Comparison of ENCODE assay signal across 7 mouse cellular contexts in genomic region chr9:40685801-40686420, GRCm38 (mm10). TPM values are rescaled to one million over a fixed set of nuclear protein-coding genes. Genes with fewer than 3 reads are reported as not detected.
DNase-seq lines count a peak whose midpoint lies in the region; ATAC-seq and TF ChIP-seq lines count a peak whose summit lies in the region.

Gene Clmp (plus strand): TSS chr9:40685962.

- H3K4me3 ChIP-seq in spleen, adult 2 months (ENCODE audit: extremely low read depth, insufficient read depth, insufficient read length) = peak within 1 kb of the TSS; percentile 38; the same call in 1 of the 2 replicates
- H3K4me3 ChIP-seq in forebrain, embryonic 13.5 days = peak within 1 kb of the TSS; percentile 73
- H3K4me3 ChIP-seq in hindbrain, postnatal 0 days (ENCODE audit: low read length) = peak within 1 kb of the TSS; percentile 58
- H3K4me3 ChIP-seq in liver, embryonic 12.5 days = peak within 1 kb of the TSS; percentile 53

- DNase-seq in spleen, adult 2 months (ENCODE audit: low read depth in 1 of 2, low spot score in 2 of 2) = no peak
- no peak for DNase-seq in spleen, postnatal 36 days (ENCODE audit: low spot score in 2 of 2)
- peak; percentile 65 for DNase-seq in cerebellum, adult 11-12 months
- peak; percentile 70 for DNase-seq in hindbrain, postnatal 0 days (ENCODE audit: low spot score)
- DNase-seq in right cerebral cortex, postnatal 14 days = peak; percentile 43

- no peaks in the 10 kb centered on the region for H3K9me3 ChIP-seq in forebrain, embryonic 13.5 days (replicated peaks)
- no peaks in the 10 kb centered on the region for H3K9me3 ChIP-seq in hindbrain, postnatal 0 days (ENCODE audit: low read length)
- no peaks in the 10 kb centered on the region for H3K9me3 ChIP-seq in liver, embryonic 12.5 days (replicated peaks)

- H3K27me3 ChIP-seq in spleen, adult 2 months (ENCODE audit: control insufficient read depth, insufficient read depth, low read length) = peaks cover 5% of the 10 kb centered on the region
- 0 out of 2 replicates have a peak, but pooled peaks cover 11% of the 10 kb centered on the region for H3K27me3 ChIP-seq in forebrain, embryonic 13.5 days
- no peaks in the 10 kb centered on the region for H3K27me3 ChIP-seq in hindbrain, postnatal 0 days (ENCODE audit: insufficient read depth, low read length)
- peaks cover 48% of the 10 kb centered on the region for H3K27me3 ChIP-seq in liver, embryonic 12.5 days (replicated peaks)

- H3K4me1 ChIP-seq in spleen, adult 2 months (ENCODE audit: control insufficient read depth, insufficient read depth, insufficient read length) = no peaks in the 10 kb centered on the region
- peaks cover 31% of the 10 kb centered on the region for H3K4me1 ChIP-seq in forebrain, embryonic 13.5 days
- 0 out of 2 replicates have a peak, but pooled peaks cover 7% of the 10 kb centered on the region for H3K4me1 ChIP-seq in hindbrain, postnatal 0 days (ENCODE audit: insufficient read depth, low read length)
- no peaks in the 10 kb centered on the region for H3K4me1 ChIP-seq in liver, embryonic 12.5 days

- H3K36me3 ChIP-seq in spleen, adult 2 months (ENCODE audit: control insufficient read depth, insufficient read depth, low read length) = no peaks in the 10 kb centered on the region
- no peaks in the 10 kb centered on the region for H3K36me3 ChIP-seq in forebrain, embryonic 13.5 days (ENCODE audit: poor library complexity, severe bottlenecking)
- no peaks in the 10 kb centered on the region for H3K36me3 ChIP-seq in hindbrain, postnatal 0 days (ENCODE audit: insufficient read depth, low read length)
- no peaks in the 10 kb centered on the region for H3K36me3 ChIP-seq in liver, embryonic 12.5 days

- no peak for TF ChIP-seq POLR2A in spleen, adult 2 months (IDR thresholded peaks at IDR 0.05; ENCODE audit: low read depth, low read length)

- peak within 1 kb of the TSS; percentile 88 for H3K9ac ChIP-seq in forebrain, embryonic 13.5 days
- H3K9ac ChIP-seq in hindbrain, postnatal 0 days (replicated peaks; ENCODE audit: low read length) = peak within 1 kb of the TSS; percentile 79
- H3K9ac ChIP-seq in liver, embryonic 12.5 days = peak within 1 kb of the TSS; percentile 46; the same call in 1 of the 2 replicates

- no peak for TF ChIP-seq CTCF in spleen, adult 2 months (IDR thresholded peaks at IDR 0.05; ENCODE audit: extremely low read depth, insufficient read depth, insufficient read length, insufficient replicate concordance)
- TF ChIP-seq CTCF in hindbrain, postnatal 0 days (IDR thresholded peaks at IDR 0.05; ENCODE audit: low read depth) = no peak; the same call in 1 of the 2 replicates

- no peak within 1 kb of the TSS for H3K27ac ChIP-seq in spleen, adult 2 months (ENCODE audit: insufficient read depth, low read length)
- peak within 1 kb of the TSS; percentile 93 for H3K27ac ChIP-seq in forebrain, embryonic 13.5 days
- H3K27ac ChIP-seq in hindbrain, postnatal 0 days = peak within 1 kb of the TSS; percentile 93
- peak within 1 kb of the TSS; percentile 62; the same call in 1 of the 2 replicates for H3K27ac ChIP-seq in liver, embryonic 12.5 days

- peak; percentile 78 for ATAC-seq in forebrain, embryonic 13.5 days
- peak; percentile 79 for ATAC-seq in hindbrain, postnatal 0 days
- ATAC-seq in liver, embryonic 12.5 days = no peak

- peak within 1 kb of the TSS; percentile 91 for H3K4me2 ChIP-seq in forebrain, embryonic 13.5 days
- peak within 1 kb of the TSS; percentile 86 for H3K4me2 ChIP-seq in hindbrain, postnatal 0 days (ENCODE audit: low read depth, low read length)
- H3K4me2 ChIP-seq in liver, embryonic 12.5 days = peak within 1 kb of the TSS; percentile 66

- WGBS in spleen, adult 2 months = 1% methylated on average over 53 of the region's 53 CpGs
- WGBS in forebrain, embryonic 13.5 days = under 1% methylated on average over 24 of the region's 53 CpGs
- under 1% methylated on average over 50 of the region's 53 CpGs for WGBS in hindbrain, postnatal 0 days
- 2% methylated on average over 53 of the region's 53 CpGs for WGBS in liver, embryonic 12.5 days (ENCODE audit: insufficient replicate concordance)

RNA-seq across cellular contexts. Expression of gene Clmp, which starts in this region (rescaled TPM):
- 1.4 and 7.2 TPM in 2 replicates for polyA plus RNA-seq in spleen, adult 2 months (2012; rRNA removed)
- polyA plus RNA-seq in forebrain, embryonic 13.5 days (2015; fragmentation: Nextera tagmentation; extraction: Ambion mirVana) = 26.3 and 32.4 TPM in 2 replicates
- total RNA-seq in hindbrain, postnatal 0 days (2014; rRNA removed) = 66.0 and 79.5 TPM in 2 replicates
- 42.3 and 43.3 TPM in 2 replicates for polyA plus RNA-seq in hindbrain, postnatal 0 days (2015; fragmentation: Nextera tagmentation; extraction: Ambion mirVana)
- polyA plus RNA-seq in liver, embryonic 12.5 days (2016; fragmentation: Nextera tagmentation; extraction: Ambion mirVana) = 3.3 and 4.1 TPM in 2 replicates

Comparison
In these comparisons a context has a peak if more than half of its experiments do, and no peak if none do; other contexts are left out.
1. DNase-seq: peak in cerebellum, adult 11-12 months (single experiment), hindbrain, postnatal 0 days (single experiment) and right cerebral cortex, postnatal 14 days (single experiment); none in spleen, adult 2 months (0 of 2) and spleen, postnatal 36 days (0 of 2).
2. Peak in every context shown above with its lines, with median percentiles within 50 percentile points of each other: H3K4me3 ChIP-seq, H3K4me2 ChIP-seq and H3K9ac ChIP-seq.